Mouse (Mus musculus) embryonic facial prominence, embryonic 10.5 days (tissue): ENCODE measurements around the gene Lrig1. TPM values are rescaled to one million over a fixed set of nuclear protein-coding genes. Genes with fewer than 3 reads are reported as not detected.
A peak's percentile ranks its signal among the peaks of the same experiment; 100 is the strongest.

ENCODE experiments used
- DNase-seq: peaks from one replicate; pipeline ENCODE4 v3.0.0-alpha.2; 2017; ENCODE audit warnings: low spot score
- H3K27ac ChIP-seq: fragments of 300-500 bp; sonication (generic); replicated peaks from 2 replicates; pipeline ENCODE4 v1.5.1; 2016; ENCODE audit warnings: mild to moderate bottlenecking
- H3K27me3 ChIP-seq: fragments of 300-500 bp; sonication (generic); replicated peaks from 2 replicates; pipeline ENCODE4 v1.6.1; 2016; ENCODE audit warnings: low read depth, mild to moderate bottlenecking; ENCODE audit not compliant: poor library complexity, severe bottlenecking
- H3K36me3 ChIP-seq: fragments of 300-500 bp; sonication (generic); replicated peaks from 2 replicates; pipeline ENCODE4 v1.6.1; 2016; ENCODE audit warnings: mild to moderate bottlenecking, moderate library complexity
- H3K4me1 ChIP-seq: fragments of 300-500 bp; sonication (generic); 2 replicates; pipeline ENCODE4 v1.6.1; 2016
- H3K4me3 ChIP-seq: fragments of 300-500 bp; sonication (generic); 2 replicates; pipeline ENCODE4 v1.5.1; 2016; ENCODE audit warnings: mild to moderate bottlenecking, moderate library complexity
- H3K9me3 ChIP-seq: fragments of 300-500 bp; sonication (generic); 2 replicates; pipeline ENCODE4 v1.6.1; 2016; ENCODE audit warnings: mild to moderate bottlenecking
- whole genome bisulfite sequencing: fragments of 180-500 bp; shearing (Covaris S2); methylation state at CpG from one replicate; pipeline ENCODE4 v1.1.7; 2016; 5-methylcytosine and 5-hydroxymethylcytosine counted together
- polyA plus RNA-seq: library from polyadenylated mRNA; unstranded; fragments of >200 nt; fragmentation: Nextera tagmentation; extraction: Ambion mirVana; gene quantifications from 2 replicates; pipeline ENCODE4 v1.2.1, GENCODE M21; 2016

The Lrig1 gene
- polyA plus RNA-seq, 1 experiment from 2014 or later, result 11.8 TPM

DNA sequence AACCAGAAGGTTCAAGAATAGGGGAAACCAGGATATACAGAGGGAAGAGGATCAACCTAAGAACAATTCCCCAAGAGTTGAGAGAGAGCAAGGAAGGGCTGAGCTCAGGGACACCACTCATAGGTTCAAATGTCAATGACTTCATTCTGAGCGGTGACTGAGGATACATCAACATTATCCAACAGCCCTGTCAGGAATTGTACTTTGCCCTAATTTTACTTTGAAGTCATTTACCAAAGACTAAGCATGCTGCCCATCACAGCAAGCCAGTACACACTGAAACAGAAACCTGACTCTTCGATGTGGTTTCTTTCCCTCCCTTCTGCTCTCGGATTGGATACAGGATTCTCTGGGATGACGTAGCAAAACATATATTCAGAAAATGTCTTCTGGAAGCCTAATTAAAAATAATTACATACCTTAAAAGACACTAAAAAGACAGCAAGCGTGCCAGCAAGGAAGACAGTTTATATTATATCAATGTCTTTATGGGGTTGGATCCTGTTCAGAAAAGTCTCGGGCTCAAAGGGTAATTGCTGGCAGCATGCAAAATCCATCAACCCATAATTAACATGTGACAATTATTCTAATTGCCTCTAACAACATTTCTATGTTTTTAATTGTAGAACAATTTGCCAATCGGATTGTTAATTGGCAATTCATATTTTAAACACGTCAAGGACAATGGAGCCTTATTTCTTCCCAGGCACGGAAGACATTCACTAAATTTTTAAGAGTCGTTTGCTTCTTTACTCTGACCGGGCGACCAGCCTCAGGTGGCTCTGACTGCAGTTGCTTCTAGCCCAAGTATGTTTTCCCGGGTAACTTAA, 15.1 kb upstream of the Lrig1 start:
- Histone ChIP-seq H3K9me3 (no peaks in the 10 kb centered on the region), H3K4me1 (peaks cover 24% of the 10 kb centered on the region), H3K27me3 (no peaks in the 10 kb centered on the region), H3K27ac (no peak overlapping the region), H3K36me3 (no peaks in the 10 kb centered on the region), H3K4me3 (0 out of 2 replicates have a peak overlapping the region, but pooled peaks have one; percentile 16)
- no peak for DNase-seq
- 43% methylated on average over 13 of the region's 13 CpGs for WGBS

DNA sequence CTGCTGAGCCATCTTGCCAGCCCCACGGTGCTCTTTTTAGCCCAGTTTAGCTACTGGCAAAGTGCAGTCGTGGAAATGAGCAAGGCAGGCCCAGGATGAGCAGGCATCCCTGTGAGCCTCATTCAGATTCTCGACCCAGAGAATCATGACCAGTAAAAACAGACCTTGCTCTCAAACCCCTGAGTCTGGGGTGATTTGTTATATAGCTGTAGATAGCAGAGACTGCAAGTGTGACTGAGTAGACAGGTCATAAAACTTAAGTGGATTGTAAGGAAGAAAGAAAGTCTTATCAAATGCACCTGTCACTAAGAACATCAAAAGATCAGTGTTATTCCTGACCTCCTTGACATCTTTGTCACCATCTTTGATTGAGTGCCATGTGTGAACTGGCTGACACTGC, 9.9 kb upstream of the Lrig1 start:
- Histone ChIP-seq H3K4me1 (peaks cover 11% of the 10 kb centered on the region; the same call in 1 of the 2 replicates), H3K27ac (no peak overlapping the region), H3K36me3 (no peaks in the 10 kb centered on the region), H3K9me3 (no peaks in the 10 kb centered on the region), H3K27me3 (no peaks in the 10 kb centered on the region; the same call in 1 of the 2 replicates), H3K4me3 (no peak overlapping the region)
- no peak for DNase-seq
- 72% methylated on average over 3 of the region's 3 CpGs for WGBS

DNA sequence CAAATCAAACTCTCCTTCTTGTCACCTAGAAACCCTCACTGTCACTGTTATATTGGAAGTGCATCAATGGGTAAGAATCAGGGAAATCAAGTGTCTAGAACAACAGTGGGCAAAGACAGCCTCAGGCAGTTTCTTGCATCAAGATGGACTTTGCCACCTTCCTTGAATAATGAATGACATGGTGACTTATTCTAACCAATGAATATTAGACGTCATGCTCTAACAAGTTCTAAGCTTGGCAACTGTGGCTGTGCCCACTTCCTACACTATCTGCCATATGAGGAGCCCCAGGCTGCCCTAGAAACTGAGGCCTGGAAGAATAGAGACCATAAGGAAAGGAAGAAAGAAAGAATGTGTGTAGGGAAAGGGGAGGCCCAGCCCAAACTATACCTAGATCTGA, 9.2 kb upstream of the Lrig1 start:
- no peak overlapping the region for H3K4me3 ChIP-seq
- no peak overlapping the region for H3K27ac ChIP-seq
- 81% methylated on average over 1 of the region's 1 CpGs for WGBS
- no peaks in the 10 kb centered on the region for H3K9me3 ChIP-seq
- peaks cover 4% of the 10 kb centered on the region; the same call in 1 of the 2 replicates for H3K27me3 ChIP-seq
- H3K36me3 ChIP-seq, result no peaks in the 10 kb centered on the region
- DNase-seq, result no peak
- H3K4me1 ChIP-seq, result 0 out of 2 replicates have a peak, but pooled peaks cover 6% of the 10 kb centered on the region

DNA sequence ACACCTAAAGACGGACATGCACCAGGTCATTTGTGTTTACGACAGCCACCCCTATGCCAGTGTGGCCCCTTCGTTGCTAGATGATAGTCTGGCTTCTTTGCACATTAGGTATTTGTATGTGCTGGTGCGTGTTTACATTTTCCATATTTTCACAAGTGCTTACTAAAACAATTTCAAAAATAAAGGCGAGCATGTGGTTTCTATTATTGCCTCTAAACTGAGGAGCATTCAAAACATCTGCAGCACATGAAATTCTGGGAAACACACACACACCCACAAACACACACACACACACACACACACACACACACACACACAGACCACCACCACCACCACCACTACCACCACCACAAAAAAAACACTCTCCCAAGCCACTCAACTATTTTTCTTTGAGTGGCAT, 7.3 kb upstream of the Lrig1 start:
- H3K27ac ChIP-seq, result no peak overlapping the region
- H3K27me3 ChIP-seq, result peaks cover 14% of the 10 kb centered on the region
- DNase-seq, result no peak
- no peaks in the 10 kb centered on the region for H3K36me3 ChIP-seq
- no peak overlapping the region for H3K4me3 ChIP-seq
- WGBS, result 79% methylated on average over 5 of the region's 5 CpGs
- H3K4me1 ChIP-seq, result 0 out of 2 replicates have a peak, but pooled peaks cover 6% of the 10 kb centered on the region
- H3K9me3 ChIP-seq, result no peaks in the 10 kb centered on the region

DNA sequence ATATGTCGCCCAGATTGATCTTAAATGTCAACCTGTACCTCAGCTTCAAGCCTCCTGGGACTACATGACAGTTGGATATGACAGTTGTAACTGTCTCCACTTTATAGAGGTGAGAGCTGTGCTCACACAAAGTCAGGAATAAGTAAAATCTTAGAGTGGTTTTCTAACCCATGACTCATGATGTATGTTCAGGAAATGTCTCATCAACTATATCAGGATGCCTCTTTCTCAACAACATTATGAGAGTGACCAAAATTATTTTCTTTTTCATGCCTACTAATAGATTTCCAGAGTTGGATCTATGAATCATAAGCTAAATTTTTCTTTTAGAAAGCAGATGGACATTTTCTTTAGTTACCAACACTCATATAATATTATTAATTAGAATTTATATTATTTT, 6.0 kb upstream of the Lrig1 start:
- Histone ChIP-seq H3K27ac (no peak overlapping the region), H3K36me3 (no peaks in the 10 kb centered on the region), H3K4me3 (no peak overlapping the region), H3K27me3 (peaks cover 24% of the 10 kb centered on the region), H3K9me3 (no peaks in the 10 kb centered on the region), H3K4me1 (peaks cover 18% of the 10 kb centered on the region)
- 54% methylated on average over 1 of the region's 1 CpGs for WGBS
- DNase-seq, result no peak

DNA sequence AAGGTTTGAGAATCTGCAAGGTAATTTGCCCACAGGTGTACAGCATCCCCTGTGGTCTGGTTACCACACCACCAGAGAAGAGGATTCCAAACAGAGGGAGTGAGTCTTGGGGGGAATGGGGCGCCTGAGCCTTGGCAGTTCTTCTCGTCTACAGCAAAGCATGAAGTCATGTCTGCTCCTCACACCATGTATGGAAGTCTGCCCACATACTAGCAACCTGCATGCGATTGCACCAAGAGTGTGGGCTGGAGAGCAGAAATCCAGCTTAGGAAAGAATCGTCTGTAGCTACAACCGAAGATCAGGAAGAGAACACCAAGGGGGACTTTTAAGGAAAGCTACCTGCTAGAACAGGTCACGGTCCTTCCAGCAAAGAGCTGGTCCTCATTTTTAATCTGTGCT, 3.0 kb upstream of the Lrig1 start:
- Histone ChIP-seq H3K36me3 (no peaks in the 10 kb centered on the region), H3K9me3 (no peaks in the 10 kb centered on the region), H3K4me3 (no peak overlapping the region), H3K27me3 (peaks cover 27% of the 10 kb centered on the region), H3K27ac (no peak overlapping the region), H3K4me1 (peaks cover 43% of the 10 kb centered on the region)
- no peak for DNase-seq
- 91% methylated on average over 6 of the region's 6 CpGs for WGBS

DNA sequence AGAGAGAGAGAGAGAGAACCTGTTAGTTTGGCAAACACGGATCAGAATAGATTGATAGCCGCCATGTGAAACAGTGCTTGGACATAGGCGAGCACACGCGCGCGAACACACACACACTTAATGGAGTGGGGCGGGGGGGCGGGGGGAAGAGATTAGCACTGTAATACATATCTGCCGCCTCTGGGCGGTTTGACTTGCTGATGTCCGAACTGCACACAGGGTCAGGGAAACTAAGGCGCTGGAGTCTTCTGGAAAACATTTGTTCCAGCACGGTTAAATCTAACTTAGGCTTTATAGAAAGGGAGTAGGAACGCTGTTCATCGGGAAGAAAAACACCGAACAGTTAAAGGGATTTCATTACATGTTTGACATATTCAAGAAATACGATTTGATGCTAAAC, 1.1 kb upstream of the Lrig1 start:
- peak; percentile 61 for DNase-seq
- WGBS, result 4% methylated on average over 18 of the region's 18 CpGs
- Histone ChIP-seq H3K9me3 (no peaks in the 10 kb centered on the region), H3K27ac (peak overlapping the region; percentile 96), H3K4me1 (peaks cover 56% of the 10 kb centered on the region), H3K27me3 (peaks cover 33% of the 10 kb centered on the region), H3K4me3 (peak overlapping the region; percentile 94), H3K36me3 (no peaks in the 10 kb centered on the region)

DNA sequence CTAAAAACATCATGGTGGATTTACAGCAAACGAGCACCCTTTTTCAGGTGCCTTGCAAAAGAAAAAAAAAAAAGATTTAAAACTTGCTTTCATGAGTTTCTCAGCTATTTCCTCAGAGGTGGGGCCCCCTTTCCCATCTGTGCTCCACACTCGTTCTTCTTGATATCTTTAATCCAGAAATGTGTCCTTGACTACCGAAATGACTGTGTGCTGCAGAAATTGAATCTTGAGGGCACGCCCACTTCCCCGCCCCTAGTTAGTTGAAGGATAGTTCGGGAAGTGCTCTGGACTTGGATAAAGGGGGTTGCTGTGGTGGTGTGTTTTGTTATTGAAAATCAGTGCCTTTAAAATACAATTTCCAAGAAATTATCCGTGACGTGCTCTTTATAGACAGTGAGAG, 654 bp upstream of the Lrig1 start:
- peaks cover 34% of the 10 kb centered on the region for H3K27me3 ChIP-seq
- H3K36me3 ChIP-seq, result no peaks in the 10 kb centered on the region
- DNase-seq, result peak; percentile 74
- under 1% methylated on average over 8 of the region's 8 CpGs for WGBS
- peak overlapping the region; percentile 96 for H3K27ac ChIP-seq
- no peaks in the 10 kb centered on the region for H3K9me3 ChIP-seq
- peak overlapping the region; percentile 94 for H3K4me3 ChIP-seq
- peaks cover 60% of the 10 kb centered on the region for H3K4me1 ChIP-seq

DNA sequence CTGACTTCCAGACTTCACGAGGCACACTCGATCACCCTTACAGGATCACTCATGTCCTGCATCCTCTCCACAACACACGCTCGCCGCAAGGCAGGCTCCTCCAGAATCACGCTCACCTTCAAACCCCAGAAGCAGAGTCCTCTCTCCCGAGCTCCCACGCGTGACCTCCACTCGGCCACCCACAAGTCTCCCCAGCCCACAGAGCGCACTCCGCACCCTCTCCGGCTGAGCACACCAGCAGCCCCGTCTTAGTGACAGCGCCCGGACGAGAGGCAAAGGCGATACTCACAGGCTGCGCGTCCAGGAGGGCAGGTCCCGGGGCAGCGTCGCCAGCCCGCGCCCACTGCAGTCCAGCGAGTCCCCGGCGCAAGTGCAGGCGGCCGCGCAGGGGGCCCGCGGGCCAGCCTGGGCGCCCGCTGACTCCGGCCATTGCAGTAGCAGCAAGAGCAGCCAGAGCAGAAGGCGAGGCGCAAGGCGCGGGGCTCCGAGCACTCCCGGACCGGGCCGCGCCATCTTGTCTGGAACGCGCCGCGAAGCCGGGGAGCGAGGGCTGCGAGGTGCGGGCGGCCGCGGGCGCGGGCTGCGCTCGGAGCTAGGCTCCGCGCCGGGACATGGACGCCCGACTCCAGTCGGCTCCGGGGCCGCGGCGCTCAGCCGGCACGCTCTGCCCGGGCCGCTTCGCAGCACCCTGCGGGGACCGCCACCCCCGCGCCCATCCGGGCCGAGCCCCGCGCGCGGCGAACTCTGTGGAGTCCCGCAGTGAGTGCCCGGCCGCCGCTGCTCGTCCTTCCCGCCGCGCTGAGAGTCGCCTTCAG, 578 bp downstream of the Lrig1 start:
- H3K36me3 ChIP-seq, result no peaks in the 10 kb centered on the region

DNA sequence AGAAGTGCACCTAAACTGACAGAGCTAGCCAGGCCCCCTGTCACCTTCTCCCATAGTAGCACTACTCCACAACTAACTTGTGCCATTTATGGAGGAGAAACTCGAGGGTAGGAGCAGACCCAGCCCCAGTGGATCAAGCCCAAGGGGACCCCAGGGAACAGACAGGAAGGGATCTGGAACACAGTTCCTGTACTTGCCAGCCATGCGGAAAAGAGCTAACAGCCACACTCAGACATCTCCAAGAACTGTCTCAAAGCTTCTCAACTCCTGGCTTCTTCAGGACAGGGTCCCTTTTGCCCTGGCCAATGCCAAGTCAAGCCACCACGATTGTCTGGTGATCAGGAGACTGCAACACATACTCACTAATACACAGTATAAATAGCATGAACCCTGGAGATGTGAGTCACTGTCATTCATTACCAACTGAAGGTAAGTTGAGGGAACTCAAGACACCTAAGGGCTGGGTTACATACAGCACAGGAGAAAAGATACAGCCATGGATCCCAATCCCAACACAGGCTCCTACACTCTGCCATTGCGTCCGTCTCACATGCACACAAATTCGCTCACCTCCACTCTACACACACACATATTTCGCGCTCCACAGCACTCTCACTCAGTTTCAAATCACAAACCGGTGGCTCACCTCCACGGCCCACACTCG, 1.3 kb downstream of the Lrig1 start:
- Histone ChIP-seq H3K4me1 (peaks cover 80% of the 10 kb centered on the region), H3K27ac (peak overlapping the region; percentile 96), H3K9me3 (no peaks in the 10 kb centered on the region), H3K4me3 (peak overlapping the region; percentile 94), H3K36me3 (no peaks in the 10 kb centered on the region), H3K27me3 (peaks cover 39% of the 10 kb centered on the region)
- WGBS, result 5% methylated on average over 11 of the region's 11 CpGs
- no peak for DNase-seq

More for the DNA sequence above, 578 bp downstream of the Lrig1 start:
- H3K4me3 ChIP-seq, result peak overlapping the region; percentile 94
- WGBS, result under 1% methylated on average over 95 of the region's 95 CpGs
- no peaks in the 10 kb centered on the region for H3K9me3 ChIP-seq
- peak; percentile 76 for DNase-seq
- H3K4me1 ChIP-seq, result peaks cover 73% of the 10 kb centered on the region
- H3K27me3 ChIP-seq, result peaks cover 41% of the 10 kb centered on the region
- H3K27ac ChIP-seq, result peak overlapping the region; percentile 96

DNA sequence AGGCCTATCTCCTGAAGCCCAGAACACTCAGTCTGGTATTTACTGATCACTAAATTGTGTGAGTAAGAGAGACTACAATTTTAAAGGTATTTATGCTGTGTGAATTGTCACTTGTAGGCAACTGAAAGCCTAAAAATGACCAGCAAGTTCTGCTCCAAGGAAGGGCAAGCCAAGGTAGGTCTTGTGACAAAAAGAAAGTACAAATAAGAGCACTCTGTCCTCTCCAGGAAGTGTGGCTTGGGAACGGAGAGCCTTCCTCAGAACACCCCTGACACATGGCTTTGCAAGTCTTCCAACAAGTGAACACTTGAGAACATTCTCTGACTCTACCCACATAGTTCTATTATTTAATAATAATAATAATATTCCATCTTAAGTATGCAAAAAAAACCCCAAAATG, 2.5 kb downstream of the Lrig1 start:
- Histone ChIP-seq H3K9me3 (no peaks in the 10 kb centered on the region), H3K4me3 (peak overlapping the region; percentile 94), H3K27me3 (peaks cover 36% of the 10 kb centered on the region), H3K36me3 (no peaks in the 10 kb centered on the region), H3K27ac (no peak overlapping the region), H3K4me1 (peaks cover 92% of the 10 kb centered on the region)
- WGBS, result 73% methylated on average over 1 of the region's 1 CpGs
- no peak for DNase-seq
